In the genomic region with DNA sequence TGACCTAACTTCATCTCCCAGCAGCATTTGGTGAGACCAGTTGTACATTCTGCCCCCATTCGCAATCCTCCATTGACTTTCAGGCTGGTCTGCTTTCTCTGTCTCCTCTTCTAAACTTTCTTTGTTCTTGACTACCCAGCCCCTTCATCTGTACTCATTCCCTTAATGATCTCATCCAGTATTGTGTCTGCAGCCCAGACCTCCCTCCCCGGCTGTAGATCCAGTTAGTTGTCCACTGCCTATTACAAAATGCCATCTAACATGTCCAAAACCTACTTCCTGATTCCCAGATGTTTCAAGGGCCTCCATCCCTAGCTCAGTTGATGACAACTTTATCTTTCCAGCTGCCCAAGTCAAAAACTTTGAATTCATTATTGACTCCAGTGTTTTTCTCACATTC, we compare ENCODE assay signal across 24 mouse cellular contexts.
DNase-seq lines count a peak whose midpoint lies in the region; ATAC-seq and TF ChIP-seq lines count a peak whose summit lies in the region.
"Had no signal": no experiment of that assay in that cellular context is flagged by ENCODE, and none has a peak within 500 bp of the region (broad histone marks: within the 10 kb centered on the region; RNA-seq: fewer than 3 reads in every experiment).

No protein-coding gene starts in this region.

- no peak overlapping the region for H3K27ac ChIP-seq in heart, embryonic 10.5 days
- no peak overlapping the region for H3K27ac ChIP-seq in kidney, postnatal 0 days
- H3K27ac ChIP-seq: embryonic facial prominence, embryonic 10.5 days; embryonic facial prominence, embryonic 12.5 days; forebrain, embryonic 10.5 days; forebrain, embryonic 12.5 days had no signal

- no peak for TF ChIP-seq CTCF in kidney, postnatal 0 days (IDR thresholded peaks at IDR 0.05; ENCODE audit: low read depth)

- 72% methylated on average over 2 of the region's 2 CpGs for WGBS in heart, embryonic 10.5 days
- WGBS in kidney, postnatal 0 days, result 74% methylated on average over 2 of the region's 2 CpGs

- H3K27me3 ChIP-seq in heart, embryonic 10.5 days (ENCODE audit: insufficient read depth, poor library complexity, severe bottlenecking), result no peaks in the 10 kb centered on the region
- no peaks in the 10 kb centered on the region for H3K27me3 ChIP-seq in kidney, postnatal 0 days (ENCODE audit: insufficient read depth, low read length)
- H3K27me3 ChIP-seq: embryonic facial prominence, embryonic 12.5 days; forebrain, embryonic 12.5 days; Patski had no signal

- no peaks in the 10 kb centered on the region for H3K4me1 ChIP-seq in heart, embryonic 10.5 days
- H3K4me1 ChIP-seq in kidney, postnatal 0 days (replicated peaks; ENCODE audit: insufficient read depth, low read length), result no peaks in the 10 kb centered on the region
- H3K4me1 ChIP-seq: embryonic facial prominence, embryonic 10.5 days; embryonic facial prominence, embryonic 12.5 days; forebrain, embryonic 10.5 days; forebrain, embryonic 12.5 days had no signal

- no peak overlapping the region for H3K9ac ChIP-seq in kidney, postnatal 0 days (ENCODE audit: low read depth, low read length)
- H3K9ac ChIP-seq: embryonic facial prominence, embryonic 12.5 days; forebrain, embryonic 12.5 days had no signal

- no peak overlapping the region for H3K4me2 ChIP-seq in kidney, postnatal 0 days (ENCODE audit: low read length)
- H3K4me2 ChIP-seq: embryonic facial prominence, embryonic 12.5 days; forebrain, embryonic 12.5 days had no signal

- no peaks in the 10 kb centered on the region for H3K36me3 ChIP-seq in heart, embryonic 10.5 days
- H3K36me3 ChIP-seq in kidney, postnatal 0 days (ENCODE audit: insufficient read depth, low read length), result no peaks in the 10 kb centered on the region
- H3K36me3 ChIP-seq: embryonic facial prominence, embryonic 10.5 days; embryonic facial prominence, embryonic 12.5 days; forebrain, embryonic 10.5 days; forebrain, embryonic 12.5 days had no signal

- H3K9me3 ChIP-seq in heart, embryonic 10.5 days, result no peaks in the 10 kb centered on the region
- no peaks in the 10 kb centered on the region for H3K9me3 ChIP-seq in kidney, postnatal 0 days (replicated peaks; ENCODE audit: low read length)
- H3K9me3 ChIP-seq: embryonic facial prominence, embryonic 10.5 days; embryonic facial prominence, embryonic 12.5 days; forebrain, embryonic 10.5 days; forebrain, embryonic 12.5 days had no signal

- ATAC-seq in kidney, postnatal 0 days (replicated peaks; ENCODE audit: low FRiP score, low read depth), result no peak
- ATAC-seq: activated CD4-positive, CD25-positive, alpha-beta regulatory T cell, adult 4 months; forebrain, embryonic 14.5 days; forebrain, embryonic 16.5 days; Patski had no signal

- peak; percentile 36 for DNase-seq in heart, embryonic 10.5 days (ENCODE audit: low spot score)
- DNase-seq in heart, postnatal 4 days, result no peak
- peak; percentile 29 for DNase-seq in kidney, postnatal 0 days (ENCODE audit: low spot score)
- DNase-seq in kidney, postnatal 10 days, result no peak
- peak; percentile 35 for DNase-seq in Muller cell, postnatal 12 days (ENCODE audit: inconsistent ontology term)
- peak; percentile 3 for DNase-seq in fibroblast of lung, adult 2 months (ENCODE audit: low read depth)
- DNase-seq in adrenal gland, postnatal 4 days (ENCODE audit: low spot score in 2 of 2), result no peak
- DNase-seq: adrenal gland, adult 8-10 months; adrenal gland, postnatal 14 days; adrenal gland, postnatal 36 days; cerebellum, adult 11 months; cerebellum, adult 18-20 months; cerebellum, adult 8-10 months; cerebellum, adult 9-11 months; cerebellum, postnatal 14 days; cerebellum, postnatal 36 days had no signal

- no peak overlapping the region for H3K4me3 ChIP-seq in heart, embryonic 10.5 days
- no peak overlapping the region for H3K4me3 ChIP-seq in kidney, postnatal 0 days (replicated peaks; ENCODE audit: low read depth, low read length)
- H3K4me3 ChIP-seq: embryonic facial prominence, embryonic 10.5 days; embryonic facial prominence, embryonic 12.5 days; forebrain, embryonic 10.5 days; forebrain, embryonic 12.5 days had no signal

Comparison
In these comparisons a context has a peak if more than half of its experiments do, and no peak if none do; other contexts are left out.
1. DNase-seq: peak in heart, embryonic 10.5 days (single experiment), kidney, postnatal 0 days (single experiment), Muller cell, postnatal 12 days (single experiment) and fibroblast of lung, adult 2 months (single experiment); none in heart, postnatal 4 days (single experiment), kidney, postnatal 10 days (single experiment) and adrenal gland, postnatal 4 days (0 of 2).